In genomic region chr11:62741186-62741585, GRCm38 (mm10) we compare ENCODE assay signal across 29 mouse cellular contexts. TPM values are rescaled to one million over a fixed set of nuclear protein-coding genes. Genes with fewer than 3 reads are reported as not detected.
A peak's percentile ranks its signal among the peaks of the same experiment; 100 is the strongest.
DNase-seq lines count a peak whose midpoint lies in the region; ATAC-seq lines count a peak whose summit lies in the region.
"Had no signal": no experiment of that assay in that cellular context is flagged by ENCODE, and none has a peak within 500 bp of the region (broad histone marks: within the 10 kb centered on the region; RNA-seq: fewer than 3 reads in every experiment).

No protein-coding gene starts in this region.

- peak; percentile 62 for ATAC-seq in common myeloid progenitor, adult 5-6 weeks (replicated peaks; ENCODE audit: low read depth, poor library complexity, severe bottlenecking)
- ATAC-seq in inflammation-experienced regulatory T-cells, adult 6 months: peak; percentile 73
- ATAC-seq: forebrain, postnatal 0 days; hindbrain, postnatal 0 days; intestine, embryonic 16.5 days had no signal

- peak; percentile 14 for DNase-seq in thymus, postnatal 0 days (ENCODE audit: low spot score)
- no peak for DNase-seq in thymus, postnatal 4 days
- no peak for DNase-seq in embryo, embryonic 9.5 days (ENCODE audit: extremely low spot score)
- no peak for DNase-seq in urinary bladder, postnatal 14 days (ENCODE audit: low spot score)
- DNase-seq in lung, adult 18-20 months: no peak
- no peak for DNase-seq in gastrocnemius, postnatal 14 days
- DNase-seq: adrenal gland, postnatal 14 days; cerebellum, adult 18-20 months; cerebellum, adult 9-11 months; cerebellum, postnatal 36 days; embryo, embryonic 11 days; forebrain, postnatal 0 days; gastrocnemius, adult 2 months; heart, adult 2 months; heart, postnatal 14 days had no signal

- intact Hi-C loops in gastrocnemius, postnatal 14 days (cut with DNase I; ENCODE audit: low total_unique reads): no loop called here

RNA-seq across cellular contexts. Expression of gene Zfp287, which starts 9.5 kb away (rescaled TPM):
- 3.0 and 3.2 TPM in 2 replicates for polyA plus RNA-seq in thymus, postnatal 0 days (2015; fragmentation: Nextera tagmentation; extraction: Ambion mirVana)
- 1.6 and 3.9 TPM in 2 replicates for total RNA-seq in common myeloid progenitor, adult 5-6 weeks (2017)
- polyA plus RNA-seq in inflammation-experienced regulatory T-cells, adult 6 months (2017; shearing (Covaris generic)): 10 to 100 TPM; 17.7 to 24.7 (median 18.9) TPM
- total RNA-seq in gastrocnemius, postnatal 14 days (2021): 1 to 10 TPM; 1.7 TPM
- polyA plus RNA-seq: G1E had no signal

RNA-seq across cellular contexts. Expression of gene Gm10428, which starts 11.7 kb away (rescaled TPM):
- polyA plus RNA-seq in thymus, postnatal 0 days (2015; fragmentation: Nextera tagmentation; extraction: Ambion mirVana): not detected in 2 replicates
- total RNA-seq in common myeloid progenitor, adult 5-6 weeks (2017): not detected in 2 replicates
- not detected for polyA plus RNA-seq in inflammation-experienced regulatory T-cells, adult 6 months (2017; shearing (Covaris generic))
- total RNA-seq in gastrocnemius, postnatal 14 days (2021): not detected
- total RNA-seq: adrenal gland, adult 18-20 months; adrenal gland, postnatal 14 days; forebrain, postnatal 0 days; G1E; gastrocnemius, adult 2 months; gastrocnemius, postnatal 4 days; heart, adult 2 months; heart, postnatal 14 days; hematopoietic stem cell, adult 5-6 weeks; hindbrain, postnatal 0 days had no signal
- polyA plus RNA-seq: C2C12; embryonic facial prominence, embryonic 13.5 days; forebrain, embryonic 12.5 days; forebrain, postnatal 0 days; G1E; heart, adult 2 months; heart, embryonic 11.5 days; heart, embryonic 15.5 days; hindbrain, embryonic 13.5 days; hindbrain, postnatal 0 days; intestine, embryonic 16.5 days had no signal

RNA-seq across cellular contexts. Expression of gene Zfp286, which starts 48.1 kb away (rescaled TPM):
- 16.4 and 18.9 TPM in 2 replicates for polyA plus RNA-seq in thymus, postnatal 0 days (2015; fragmentation: Nextera tagmentation; extraction: Ambion mirVana)
- total RNA-seq in common myeloid progenitor, adult 5-6 weeks (2017): 4.2 and 5.1 TPM in 2 replicates
- polyA plus RNA-seq in inflammation-experienced regulatory T-cells, adult 6 months (2017; shearing (Covaris generic)): 1 to 10 TPM in 2 of 3 experiments, under 1 TPM in 1; 0.48 to 7.7 (median 6.0) TPM
- 1 to 10 TPM in 1 of 2 experiments, under 1 TPM in 1; 0.95 to 1.8 TPM for total RNA-seq in gastrocnemius, postnatal 14 days (2021)
- polyA plus RNA-seq: C2C12, G1E had no signal
